9 mouse cellular contexts compared by ENCODE assay signal in genomic region chr12:4571864-4572263, GRCm38 (mm10). TPM values are rescaled to one million over a fixed set of nuclear protein-coding genes. Genes with fewer than 3 reads are reported as not detected.
A peak's percentile ranks its signal among the peaks of the same experiment; 100 is the strongest.
DNase-seq lines count a peak whose midpoint lies in the region; ATAC-seq lines count a peak whose summit lies in the region.
"Had no signal": no experiment of that assay in that cellular context is flagged by ENCODE, and none has a peak within 500 bp of the region (broad histone marks: within the 10 kb centered on the region; RNA-seq: fewer than 3 reads in every experiment).

No protein-coding gene starts in this region.

- no peak overlapping the region for H3K4me3 ChIP-seq in liver, embryonic 12.5 days
- H3K4me3 ChIP-seq: midbrain, embryonic 12.5 days had no signal

- intact Hi-C loops in heart, postnatal 25 days (cut with DNase I): loop anchor here (5.0 kb wide), 2 partner anchors 195 to 400 kb away; partner anchors contain the start of genes Fam228b and Pfn4
- intact Hi-C loops in heart, postnatal 10 days (cut with DNase I): loop anchor here (2.0 to 5.0 kb wide), 2 partner anchors 65 to 197 kb away; partner anchors contain the start of genes Fam228b and Pfn4

- no peaks in the 10 kb centered on the region for H3K9me3 ChIP-seq in liver, embryonic 12.5 days (replicated peaks)
- H3K9me3 ChIP-seq: midbrain, embryonic 12.5 days had no signal

- 20% methylated on average over 5 of the region's 5 CpGs for WGBS in liver, embryonic 12.5 days (ENCODE audit: insufficient replicate concordance)

- no peaks in the 10 kb centered on the region for H3K36me3 ChIP-seq in liver, embryonic 12.5 days
- H3K36me3 ChIP-seq in splenic B cell, adult 2 months (ENCODE audit: control insufficient read depth, insufficient read depth, low read length, poor library complexity, severe bottlenecking): no peaks in the 10 kb centered on the region
- H3K36me3 ChIP-seq: midbrain, embryonic 12.5 days had no signal

- no peaks in the 10 kb centered on the region for H3K4me1 ChIP-seq in liver, embryonic 12.5 days
- H3K4me1 ChIP-seq: midbrain, embryonic 12.5 days had no signal

- peak; percentile 79; the same call in 1 of the 2 replicates for ATAC-seq in liver, embryonic 12.5 days

- no peak overlapping the region for H3K27ac ChIP-seq in liver, embryonic 12.5 days
- H3K27ac ChIP-seq: midbrain, embryonic 12.5 days had no signal

- H3K9ac ChIP-seq in liver, embryonic 12.5 days: no peak overlapping the region
- H3K9ac ChIP-seq: midbrain, embryonic 12.5 days had no signal

- no peaks in the 10 kb centered on the region for H3K27me3 ChIP-seq in liver, embryonic 12.5 days (replicated peaks)
- H3K27me3 ChIP-seq in splenic B cell, adult 2 months (ENCODE audit: control insufficient read depth, insufficient read depth, low read length, poor library complexity, severe bottlenecking): no peaks in the 10 kb centered on the region
- H3K27me3 ChIP-seq: midbrain, embryonic 12.5 days had no signal

- DNase-seq in heart, adult 11 months: peak; percentile 95
- no peak for DNase-seq in heart, postnatal 25 days (ENCODE audit: low spot score)
- peak; percentile 76 for DNase-seq in CD4-positive helper T cell, adult 2 months (ENCODE audit: low read depth, low spot score)
- DNase-seq in adrenal gland, postnatal 10 days: peak; percentile 56
- DNase-seq in heart, postnatal 10 days: peak; percentile 51 to 55
- DNase-seq in splenic B cell, adult 2 months (ENCODE audit: low read depth, low spot score): peak; percentile 89
- no peak for DNase-seq in right cerebral cortex, adult 18-20 months

- H3K4me2 ChIP-seq in liver, embryonic 12.5 days: no peak overlapping the region
- H3K4me2 ChIP-seq: midbrain, embryonic 12.5 days had no signal

RNA-seq across cellular contexts. Expression of gene Itsn2, which starts 20.6 kb away (rescaled TPM):
- total RNA-seq in heart, postnatal 25 days (2021): 10 to 100 TPM; 40.0 to 48.1 TPM
- total RNA-seq in adrenal gland, postnatal 10 days (2021): 10 to 100 TPM; 40.2 to 45.4 TPM
- total RNA-seq in heart, postnatal 10 days (2021): 10 to 100 TPM; 47.0 to 47.3 TPM
- polyA plus RNA-seq in liver, embryonic 12.5 days (2016; fragmentation: Nextera tagmentation; extraction: Ambion mirVana): 34.3 and 35.4 TPM in 2 replicates

RNA-seq across cellular contexts. Expression of gene Gm3625, which starts 20.9 kb away (rescaled TPM):
- not detected for total RNA-seq in heart, postnatal 25 days (2021)
- total RNA-seq in adrenal gland, postnatal 10 days (2021): not detected
- total RNA-seq in heart, postnatal 10 days (2021): not detected
- polyA plus RNA-seq in liver, embryonic 12.5 days (2016; fragmentation: Nextera tagmentation; extraction: Ambion mirVana): not detected in 2 replicates
- polyA plus RNA-seq: midbrain, embryonic 12.5 days had no signal

Comparison
In these comparisons a context has a peak if more than half of its experiments do, and no peak if none do; other contexts are left out.
1. DNase-seq: peak in heart, adult 11 months (single experiment), CD4-positive helper T cell, adult 2 months (single experiment), adrenal gland, postnatal 10 days (single experiment), heart, postnatal 10 days (2 of 2) and splenic B cell, adult 2 months (single experiment); none in heart, postnatal 25 days (single experiment) and right cerebral cortex, adult 18-20 months (single experiment).